Mouse (Mus musculus) thymus, adult 2 months (tissue): ENCODE measurements around the gene AI467606. TPM values are rescaled to one million over a fixed set of nuclear protein-coding genes. Genes with fewer than 3 reads are reported as not detected.
A peak's percentile ranks its signal among the peaks of the same experiment; 100 is the strongest.
"Not testable (repeated sequence)": the region's sequence is repeated elsewhere in the genome, so short reads cannot be mapped to it uniquely, and the experiment has no call there.

Source experiments
- DNase-seq: peaks from one replicate; pipeline ENCODE4 v3.0.0; 2021
- H3K27ac ChIP-seq: fragments of 200-500 bp; 2 replicates; pipeline ENCODE4 v1.5.1; 2012; ENCODE audit warnings: low read length, control low read depth; ENCODE audit not compliant: control insufficient read depth, insufficient read depth
- H3K27me3 ChIP-seq: fragments of 200-500 bp; 2 replicates; pipeline ENCODE4 v1.6.1; 2012; ENCODE audit warnings: mild to moderate bottlenecking, low read length, moderate library complexity, mixed read lengths; ENCODE audit not compliant: control insufficient read depth, insufficient read depth
- H3K36me3 ChIP-seq: fragments of 200-500 bp; 2 replicates; pipeline ENCODE4 v1.6.1; 2012; ENCODE audit warnings: mild to moderate bottlenecking, low read length, moderate library complexity; ENCODE audit not compliant: control insufficient read depth, insufficient read depth
- H3K4me1 ChIP-seq: fragments of 200-500 bp; replicated peaks from 2 replicates; pipeline ENCODE4 v1.6.1; 2012; ENCODE audit warnings: low read length; ENCODE audit not compliant: control insufficient read depth, insufficient read depth
- H3K4me3 ChIP-seq: fragments of 200-500 bp; 2 replicates; pipeline ENCODE4 v1.5.1; 2012; ENCODE audit warnings: mild to moderate bottlenecking, low read length, control low read depth, moderate library complexity; ENCODE audit not compliant: control insufficient read depth, insufficient read depth
- CTCF ChIP-seq: fragments of 200-500 bp; IDR thresholded peaks from 2 replicates; pipeline ENCODE4 v1.5.1; 2012; ENCODE audit warnings: mild to moderate bottlenecking, control low read depth, low read length, moderate library complexity, borderline replicate concordance; ENCODE audit not compliant: control insufficient read depth, poor library complexity, insufficient read depth; ENCODE audit errors: extremely low read depth
- POLR2A ChIP-seq: fragments of 200-500 bp; IDR thresholded peaks from 2 replicates; pipeline ENCODE4 v1.6.1; 2012; ENCODE audit warnings: mild to moderate bottlenecking, low read length, control low read depth, moderate library complexity; ENCODE audit not compliant: control insufficient read depth, poor library complexity, insufficient read depth; ENCODE audit errors: extremely low read depth
- WGBS: fragments of 180-500 bp; shearing (Covaris S2); methylation state at CpG from one replicate; pipeline ENCODE4 v1.1.7; 2018; 5-methylcytosine and 5-hydroxymethylcytosine counted together
- polyA plus RNA-seq: library from polyadenylated mRNA; depleted of rRNA; stranded (reverse); fragments of >200 nt; gene quantifications from 2 replicates; pipeline ENCODE4 v1.2.3, GENCODE M21; 2012

The AI467606 gene
- polyA plus RNA-seq, 1 experiment, result 532 TPM

- WGBS, result 97% methylated on average over 2 of the region's 2 CpGs
- Histone ChIP-seq H3K36me3 (no peaks in the 10 kb centered on the region), H3K4me1 (peaks cover 37% of the 10 kb centered on the region), H3K27ac (no peak overlapping the region), H3K27me3 (no peaks in the 10 kb centered on the region), H3K4me3 (no peak overlapping the region)
- DNase-seq, result no peak
- TF ChIP-seq POLR2A, result no peak
- no peak for TF ChIP-seq CTCF
Measured at GRCm38 (mm10) chr7:127084794-127085193, 6.4 kb upstream of the AI467606 start.

GRCm38 (mm10) chr7:127085751-127086150, 5.4 kb upstream of the AI467606 start:
- WGBS, result 95% methylated on average over 6 of the region's 6 CpGs
- H3K4me3 ChIP-seq, DNase-seq, H3K27ac ChIP-seq, H3K36me3 ChIP-seq, H3K27me3 ChIP-seq: not testable (repeated sequence)
- H3K4me1 ChIP-seq, result peaks cover 36% of the 10 kb centered on the region

DNA sequence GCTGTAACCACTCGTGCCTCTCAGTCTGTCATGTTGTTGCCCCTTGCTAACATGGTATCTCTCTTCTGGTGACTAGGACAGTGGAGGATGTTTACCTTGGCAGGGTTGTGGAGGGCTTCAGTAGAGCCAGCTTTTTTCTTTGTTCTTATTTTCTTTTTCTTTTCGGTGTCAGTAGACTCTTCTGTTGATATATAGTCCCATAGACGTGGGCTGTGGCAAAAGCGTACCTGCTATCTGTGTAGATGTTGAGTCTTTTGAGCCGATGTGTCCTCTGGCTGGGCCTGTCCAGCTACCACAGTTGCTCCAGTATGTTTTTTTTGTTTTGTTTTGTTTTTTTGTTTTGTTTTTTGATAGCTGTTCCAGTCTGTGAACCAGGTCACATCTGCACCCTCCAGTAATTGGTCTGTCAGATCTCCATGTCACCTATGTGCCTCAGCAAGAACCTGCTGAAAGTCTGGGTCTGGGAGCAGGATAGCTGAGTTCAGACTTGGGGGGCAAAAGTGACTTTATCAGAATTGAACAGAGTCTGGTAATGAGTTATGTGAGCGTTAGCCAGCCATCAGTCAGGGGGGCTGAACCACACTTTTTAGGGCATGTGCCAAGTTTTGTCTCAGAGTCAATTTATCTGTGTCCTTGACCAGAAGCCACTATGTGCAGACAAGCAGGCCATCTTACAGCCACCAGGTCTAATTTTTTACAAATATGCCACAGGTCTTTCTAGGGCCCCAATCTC, 3.7 kb upstream of the AI467606 start, which contains the start of gene Zg16:
Gene Zg16 (minus strand): TSS at position 51 of the 733 bp plus-strand sequence.
- not testable (repeated sequence) for H3K36me3 ChIP-seq, H3K27me3 ChIP-seq, DNase-seq, H3K4me3 ChIP-seq
- WGBS, result 79% methylated on average over 6 of the region's 6 CpGs
- Histone ChIP-seq H3K27ac (peak within 1 kb of the TSS; percentile 76), H3K4me1 (peaks cover 29% of the 10 kb centered on the region)

DNA sequence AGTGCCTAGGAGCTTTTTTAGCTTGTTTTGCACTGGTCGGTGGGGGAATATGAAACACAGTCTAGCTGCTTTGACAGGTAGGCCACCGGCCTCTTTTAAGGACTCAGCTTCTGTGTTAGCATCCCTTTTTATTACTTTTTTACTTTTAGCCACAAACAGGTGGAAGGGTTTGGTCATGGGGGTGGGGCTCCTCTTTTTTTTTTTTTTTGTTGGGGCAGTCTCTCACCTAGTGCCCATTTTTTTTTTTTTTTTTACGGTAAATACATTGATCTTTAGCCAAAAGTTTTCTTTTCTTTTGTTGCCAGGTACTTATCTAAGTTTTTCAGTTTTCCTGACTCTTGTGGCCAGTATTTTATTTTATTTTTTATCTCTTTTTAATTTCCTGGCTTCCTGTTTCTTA, 3.1 kb upstream of the AI467606 start:
- Histone ChIP-seq H3K4me3 (no peak overlapping the region), H3K36me3 (peaks cover 8% of the 10 kb centered on the region), H3K27ac (peak overlapping the region; percentile 76; the same call in 1 of the 2 replicates), H3K4me1 (peaks cover 31% of the 10 kb centered on the region), H3K27me3 (no peaks in the 10 kb centered on the region)
- no peak for DNase-seq
- no peak for TF ChIP-seq CTCF
- TF ChIP-seq POLR2A, result no peak
- 17% methylated on average over 3 of the region's 3 CpGs for WGBS

DNA sequence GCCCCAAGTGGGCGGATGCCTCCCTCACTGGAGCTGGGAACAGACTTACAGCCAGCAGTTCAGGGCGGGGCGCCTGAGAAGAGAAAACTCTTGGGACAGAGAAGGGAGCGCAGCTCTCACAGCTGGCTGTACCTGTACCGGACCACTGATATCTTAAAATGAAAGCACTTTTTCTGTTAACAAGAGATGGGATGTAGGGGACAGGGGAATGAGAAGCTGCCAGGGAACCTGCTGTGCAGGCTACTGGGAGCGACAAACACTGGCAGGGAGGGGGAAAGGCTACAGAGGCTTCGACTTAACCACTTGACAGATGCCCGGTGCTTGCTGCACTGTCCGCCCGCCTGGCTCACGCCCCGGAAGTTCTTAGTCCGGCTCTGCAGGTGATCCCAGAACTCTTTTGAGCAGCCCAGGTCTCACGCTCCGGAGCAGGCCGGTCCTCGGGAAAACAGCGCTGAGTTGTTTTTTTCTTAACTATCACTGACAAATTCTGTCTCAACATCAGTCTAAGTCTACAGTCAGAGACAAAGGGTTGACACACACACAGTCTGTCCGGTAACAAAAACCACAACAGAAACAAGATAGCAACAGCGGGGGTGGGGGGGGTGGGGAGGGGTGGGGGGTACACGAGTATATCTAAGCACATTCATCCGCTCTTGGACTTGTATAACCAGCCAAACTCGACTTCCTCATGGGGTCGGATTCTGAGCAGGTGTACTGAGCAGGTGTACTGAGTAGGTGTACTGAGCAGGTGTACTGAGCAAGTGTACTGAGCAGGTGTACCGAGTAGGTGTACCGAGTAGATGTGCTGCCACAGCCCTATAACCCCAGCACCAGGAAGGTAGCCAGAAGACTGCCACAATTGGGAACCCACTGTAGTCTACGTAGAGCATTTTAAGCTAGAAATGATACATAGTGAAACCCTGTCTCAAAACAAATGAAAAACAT, 2.0 kb upstream of the AI467606 start:
- peak overlapping the region; percentile 99 for H3K27ac ChIP-seq
- peak overlapping the region; percentile 47 for H3K4me3 ChIP-seq
- peaks cover 15% of the 10 kb centered on the region for H3K36me3 ChIP-seq
- H3K4me1 ChIP-seq, result peaks cover 39% of the 10 kb centered on the region
- DNase-seq, result peak; percentile 59
- H3K27me3 ChIP-seq, result no peaks in the 10 kb centered on the region
- WGBS, result 4% methylated on average over 27 of the region's 27 CpGs
- TF ChIP-seq POLR2A, result no peak; the same call in 1 of the 2 replicates
- TF ChIP-seq CTCF, result no peak

DNA sequence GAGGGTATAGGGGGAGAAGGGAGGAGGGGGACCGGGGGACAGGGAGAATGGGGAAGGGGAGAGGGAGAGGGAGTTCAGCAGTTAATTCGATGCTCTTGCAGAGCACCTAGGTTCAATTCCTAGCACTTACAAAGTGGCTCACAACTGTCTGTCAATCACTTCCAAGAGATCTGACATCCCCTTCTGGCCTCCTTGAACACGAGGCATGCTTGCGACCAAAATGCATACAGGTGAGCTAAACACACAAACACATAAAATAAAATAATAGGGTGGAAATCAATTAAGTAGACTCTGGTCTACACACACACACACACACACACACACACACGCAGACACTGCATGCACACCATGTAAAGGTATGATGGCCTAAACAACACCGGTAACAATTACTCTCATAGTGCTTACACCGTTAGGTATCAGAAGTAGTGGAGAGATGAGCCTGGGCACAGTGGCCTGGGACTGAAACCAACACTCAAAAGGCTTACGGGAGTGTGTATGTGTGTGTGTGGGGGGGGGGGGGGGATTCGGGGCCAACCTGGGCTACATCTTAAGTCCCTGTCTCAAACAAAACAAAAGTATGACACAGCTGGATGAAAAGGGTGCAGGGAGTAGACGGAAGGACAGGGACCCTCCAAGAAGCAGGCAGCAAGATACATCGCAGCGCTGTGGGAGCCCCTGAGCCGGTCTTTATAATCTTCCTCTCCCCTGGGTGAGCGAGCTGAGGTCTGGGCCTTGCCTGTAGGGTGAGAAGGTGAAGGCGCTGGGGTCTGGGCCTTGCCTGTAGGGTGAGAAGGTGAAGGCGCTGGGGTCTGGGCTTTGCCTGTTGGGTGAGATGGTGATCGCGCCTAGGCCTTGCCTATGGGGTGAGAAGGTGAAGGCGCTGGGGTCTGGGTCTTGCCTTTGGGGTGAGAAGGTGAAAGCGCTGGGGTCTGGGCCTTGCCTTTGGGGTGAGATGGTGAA, 725 bp upstream of the AI467606 start:
- Histone ChIP-seq H3K4me3 (peak overlapping the region; percentile 66), H3K27ac (peak overlapping the region; percentile 99)

More for the DNA sequence above, 725 bp upstream of the AI467606 start:
- TF ChIP-seq CTCF (no peak), POLR2A (no peak)
- DNase-seq, result peak; percentile 27
- Histone ChIP-seq H3K4me1 (peaks cover 46% of the 10 kb centered on the region), H3K36me3 (peaks cover 21% of the 10 kb centered on the region), H3K27me3 (no peaks in the 10 kb centered on the region)
- 11% methylated on average over 20 of the region's 20 CpGs for WGBS
